Mouse (Mus musculus) MEL (cell line): Measurements from ENCODE around the gene Ube2q1.

Experiments used
- CHD2 ChIP-seq: IDR thresholded peaks from 2 replicates; pipeline ENCODE4 v1.6.1; 2011; ENCODE audit warnings: low read length, improper control_type of control experiment
- CTCF ChIP-seq, 3 experiments: IDR thresholded peaks in 2 of 3; conservative IDR thresholded peaks in 1 of 3; 2 replicates each; pipeline ENCODE4 v1.5.1; 2011 to 2012; ENCODE audit warnings: low read length in 3 of 3, low read depth in 2 of 3, mild to moderate bottlenecking in 2 of 3, improper control_type of control experiment in 1 of 3, inconsistent platforms in 1 of 3, mixed read lengths in 1 of 3, moderate library complexity in 1 of 3; ENCODE audit not compliant: control insufficient read depth in 1 of 3, insufficient read depth in 1 of 3, poor library complexity in 1 of 3, severe bottlenecking in 1 of 3
- EP300 ChIP-seq, 2 experiments: IDR thresholded peaks; 2 replicates each; pipeline ENCODE4 v1.6.1; 2011; ENCODE audit warnings: improper control_type of control experiment in 2 of 2, low read length in 2 of 2, low read depth in 1 of 2, mild to moderate bottlenecking in 1 of 2
- GATA1 ChIP-seq: IDR thresholded peaks from 2 replicates; pipeline ENCODE4 v1.6.1; 2011; ENCODE audit warnings: low read depth, low read length, improper control_type of control experiment
- KAT2A ChIP-seq: conservative IDR thresholded peaks from 2 replicates; pipeline ENCODE4 v1.6.1; 2012; ENCODE audit warnings: low read depth, low read length, improper control_type of control experiment, inconsistent platforms
- MEF2A ChIP-seq: IDR thresholded peaks from 2 replicates; pipeline ENCODE4 v1.6.1; 2014; ENCODE audit warnings: low read depth, mild to moderate bottlenecking, inconsistent platforms, low read length, improper control_type of control experiment; ENCODE audit not compliant: poor library complexity, insufficient replicate concordance, severe bottlenecking; ENCODE audit errors: extremely low read depth
- NELFE ChIP-seq: IDR thresholded peaks from 2 replicates; pipeline ENCODE4 v1.6.1; 2011; ENCODE audit warnings: low read depth, low read length, improper control_type of control experiment
- SIN3A ChIP-seq: IDR thresholded peaks from 2 replicates; pipeline ENCODE4 v1.6.1; 2012; ENCODE audit warnings: low read length, improper control_type of control experiment, inconsistent platforms
- TBP ChIP-seq: IDR thresholded peaks from 2 replicates; pipeline ENCODE4 v1.8.0; 2011; ENCODE audit warnings: low read depth, low read length, improper control_type of control experiment

GRCm38 (mm10) chr3:89807171-89807570, 33.8 kb downstream of the Ube2q1 start:
- no peak for TF ChIP-seq CHD2
- TF ChIP-seq TBP, result no peak
- TF ChIP-seq NELFE, result no peak
- TF ChIP-seq GATA1, result no peak
- TF ChIP-seq MEF2A, result no peak
- TF ChIP-seq KAT2A, result no peak
- no peak for TF ChIP-seq SIN3A
- no peak for TF ChIP-seq EP300 (IDR thresholded peaks at IDR 0.05; ENCODE audit: low read depth in 1 of 2, low read length in 2 of 2)
- TF ChIP-seq CTCF (IDR thresholded peaks at IDR 0.05 in 2 of 3, conservative IDR thresholded peaks at IDR 0.05 in 1 of 3; ENCODE audit: control insufficient read depth in 1 of 3, insufficient read depth in 1 of 3, low read depth in 2 of 3, low read length in 3 of 3, poor library complexity in 1 of 3, severe bottlenecking in 1 of 3), result no peak
